Mouse (Mus musculus): ENCODE results near the gene Prr23a3.

Prr23a3 gene

GRCm38 (mm10) chr9:98864571-98864970 is at the start of gene Prr23a3:
Prr23a3 (plus strand) TSS chr9:98864767.
- no peak for DNase-seq (ENCODE audit: low spot score in 2 of 2)

GRCm38 (mm10) chr9:98816066-98816465 is 48.5 kb upstream of the Prr23a3 start:
- no peak for DNase-seq (ENCODE audit: low spot score in 2 of 2)

GRCm38 (mm10) chr9:98817592-98817991 is 47.0 kb upstream of the Prr23a3 start:
- no peak for DNase-seq (ENCODE audit: low spot score in 2 of 2)

GRCm38 (mm10) chr9:98818971-98819370 is 45.6 kb upstream of the Prr23a3 start:
- DNase-seq (ENCODE audit: low spot score in 2 of 2): no peak

GRCm38 (mm10) chr9:98819481-98819880 is 45.1 kb upstream of the Prr23a3 start:
- DNase-seq (ENCODE audit: low spot score in 2 of 2): no peak

GRCm38 (mm10) chr9:98820461-98820860 is 44.1 kb upstream of the Prr23a3 start:
- DNase-seq (ENCODE audit: low spot score in 2 of 2): no peak

- DNase-seq (ENCODE audit: low spot score in 2 of 2): no peak
Observed at GRCm38 (mm10) chr9:98821067-98821466, 43.5 kb upstream of the Prr23a3 start.

GRCm38 (mm10) chr9:98823805-98824204 is 40.8 kb upstream of the Prr23a3 start:
- no peak for DNase-seq (ENCODE audit: low spot score in 2 of 2)

GRCm38 (mm10) chr9:98829508-98829907 is 35.1 kb upstream of the Prr23a3 start:
- no peak for DNase-seq (ENCODE audit: low spot score in 2 of 2)

- no peak for DNase-seq (ENCODE audit: low spot score in 2 of 2)
Observed at GRCm38 (mm10) chr9:98837537-98838074, 27.0 kb upstream of the Prr23a3 start.

- no peak for DNase-seq (ENCODE audit: low spot score in 2 of 2)
Observed at GRCm38 (mm10) chr9:98842117-98842516, 22.4 kb upstream of the Prr23a3 start, which contains the start of gene Prr23a1. Prr23a1 (plus strand) TSS chr9:98842503.

- DNase-seq (ENCODE audit: low spot score in 2 of 2): no peak
Observed at GRCm38 (mm10) chr9:98856210-98856609, 8.4 kb upstream of the Prr23a3 start, which contains the start of gene Prr23a2. Prr23a2 (plus strand) TSS chr9:98856494.

GRCm38 (mm10) chr9:98863463-98863862 is 1.1 kb upstream of the Prr23a3 start:
- no peak for DNase-seq (ENCODE audit: low spot score in 2 of 2)

- DNase-seq (ENCODE audit: low spot score in 2 of 2): no peak
Observed at GRCm38 (mm10) chr9:98901486-98901885, 36.9 kb downstream of the Prr23a3 start.

GRCm38 (mm10) chr9:98902819-98903218 is 38.3 kb downstream of the Prr23a3 start, which contains the start of gene 7420426K07Rik:
7420426K07Rik (plus strand) TSS chr9:98903119.
- DNase-seq (ENCODE audit: low spot score in 2 of 2): no peak
